Mouse (Mus musculus) midbrain, embryonic 12.5 days (tissue): ENCODE data around the gene Zc2hc1b. TPM values are rescaled to one million over a fixed set of nuclear protein-coding genes. Genes with fewer than 3 reads are reported as not detected.

Experiments
- ATAC-seq: fragments of 200-750 bp; cut with Nextera tagmentation; 2 replicates; pipeline ENCODE4 v1.8.0; 2017; ENCODE audit warnings: low read depth, moderate TSS enrichment, moderate library complexity; ENCODE audit not compliant: low FRiP score
- H3K27ac ChIP-seq: fragments of 300-500 bp; sonication (generic); replicated peaks from 2 replicates; pipeline ENCODE4 v1.5.1; 2016; ENCODE audit warnings: mild to moderate bottlenecking
- H3K27me3 ChIP-seq: fragments of 300-500 bp; sonication (generic); 2 replicates; pipeline ENCODE4 v1.6.1; 2016; ENCODE audit warnings: mild to moderate bottlenecking
- H3K36me3 ChIP-seq: fragments of 300-500 bp; sonication (generic); 2 replicates; pipeline ENCODE4 v1.6.1; 2016
- H3K4me1 ChIP-seq: fragments of 300-500 bp; sonication (generic); 2 replicates; pipeline ENCODE4 v1.6.1; 2016
- H3K4me2 ChIP-seq: fragments of 300-500 bp; sonication (generic); replicated peaks from 2 replicates; pipeline ENCODE4 v1.6.1; 2016; ENCODE audit warnings: mild to moderate bottlenecking, moderate library complexity
- H3K4me3 ChIP-seq: fragments of 300-500 bp; sonication (generic); 2 replicates; pipeline ENCODE4 v1.5.1; 2016; ENCODE audit warnings: mild to moderate bottlenecking
- H3K9ac ChIP-seq: fragments of 300-500 bp; sonication (generic); replicated peaks from 2 replicates; pipeline ENCODE4 v1.6.1; 2016; ENCODE audit warnings: mild to moderate bottlenecking, moderate library complexity
- H3K9me3 ChIP-seq: fragments of 300-500 bp; sonication (generic); 2 replicates; pipeline ENCODE4 v1.6.1; 2016; ENCODE audit warnings: mild to moderate bottlenecking
- WGBS: fragments of 180-500 bp; shearing (Covaris S2); methylation state at CpG from one replicate; pipeline ENCODE4 v1.1.7; 2016; 5-methylcytosine and 5-hydroxymethylcytosine counted together
- polyA plus RNA-seq: library from polyadenylated mRNA; unstranded; fragments of >200 nt; fragmentation: Nextera tagmentation; extraction: Ambion mirVana; gene quantifications from 2 replicates; pipeline ENCODE4 v1.2.1, GENCODE M21; 2016

Zc2hc1b gene
- polyA plus RNA-seq, 1 experiment from 2014 or later, result not detected

DNA sequence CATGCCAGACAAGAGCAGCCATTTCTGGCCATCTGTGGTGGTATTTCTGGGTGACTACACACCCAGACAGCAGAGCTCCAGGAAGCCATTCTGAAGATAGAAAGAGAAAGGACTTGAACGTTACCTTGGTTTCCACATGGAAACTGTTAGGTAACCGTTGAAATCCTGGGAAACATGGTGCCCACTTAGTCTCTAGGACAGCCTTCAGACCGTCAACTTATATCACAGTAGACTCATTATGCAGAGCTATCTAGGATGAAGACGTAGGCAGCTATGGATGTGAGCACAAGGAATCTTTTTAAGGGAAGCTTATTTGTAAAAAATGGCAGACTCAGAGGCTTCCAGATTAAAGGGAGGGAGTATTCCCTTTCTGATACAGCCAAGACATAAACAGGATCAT lies 44.0 kb downstream of the Zc2hc1b start:
- Histone ChIP-seq H3K27ac (no peak overlapping the region), H3K36me3 (peaks cover 2% of the 10 kb centered on the region), H3K4me2 (no peak overlapping the region), H3K4me1 (no peaks in the 10 kb centered on the region), H3K4me3 (no peak overlapping the region), H3K9me3 (no peaks in the 10 kb centered on the region), H3K9ac (no peak overlapping the region), H3K27me3 (no peaks in the 10 kb centered on the region)
- ATAC-seq, result no peak
- WGBS, result 89% methylated on average over 4 of the region's 4 CpGs

DNA sequence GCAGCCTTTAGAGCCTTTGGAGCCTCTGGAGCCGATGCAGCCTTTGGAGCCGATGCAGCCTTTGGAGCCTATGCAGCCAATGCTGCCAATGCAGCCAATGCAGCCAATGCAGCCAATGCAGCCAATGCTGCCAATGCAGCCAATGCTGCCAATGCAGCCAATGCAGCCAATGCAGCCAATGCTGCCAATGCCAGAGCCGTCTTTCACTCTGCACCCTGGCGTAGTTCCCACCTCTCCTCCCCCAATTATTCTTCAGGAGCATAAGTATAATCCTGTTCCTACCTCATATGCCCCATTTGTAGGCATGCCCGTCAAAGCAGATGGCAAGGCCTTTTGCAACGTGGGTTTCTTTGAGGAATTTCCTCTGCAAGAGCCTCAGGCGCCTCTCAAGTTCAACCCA lies 49.9 kb downstream of the Zc2hc1b start:
- peaks cover 31% of the 10 kb centered on the region for H3K36me3 ChIP-seq
- H3K4me3 ChIP-seq, result no peak overlapping the region
- H3K27ac ChIP-seq, result no peak overlapping the region
- 0 out of 2 replicates have a peak, but pooled peaks cover 3% of the 10 kb centered on the region for H3K9me3 ChIP-seq
- H3K27me3 ChIP-seq, result no peaks in the 10 kb centered on the region
- H3K9ac ChIP-seq, result no peak overlapping the region
- H3K4me2 ChIP-seq, result no peak overlapping the region
- no peaks in the 10 kb centered on the region; the same call in 1 of the 2 replicates for H3K4me1 ChIP-seq
- no peak for ATAC-seq
- WGBS, result 92% methylated on average over 7 of the region's 7 CpGs

- ATAC-seq, result no peak
- no peaks in the 10 kb centered on the region; the same call in 1 of the 2 replicates for H3K4me1 ChIP-seq
- no peaks in the 10 kb centered on the region for H3K27me3 ChIP-seq
- H3K27ac ChIP-seq, result no peak overlapping the region
- peaks cover 31% of the 10 kb centered on the region for H3K36me3 ChIP-seq
- 0 out of 2 replicates have a peak, but pooled peaks cover 3% of the 10 kb centered on the region for H3K9me3 ChIP-seq
- no peak overlapping the region for H3K4me3 ChIP-seq
- no peak overlapping the region for H3K9ac ChIP-seq
- WGBS, result 78% methylated on average over 13 of the region's 13 CpGs
- no peak overlapping the region for H3K4me2 ChIP-seq
Observed at GRCm38 (mm10) chr10:13127335-13127734, 50.5 kb downstream of the Zc2hc1b start.

DNA sequence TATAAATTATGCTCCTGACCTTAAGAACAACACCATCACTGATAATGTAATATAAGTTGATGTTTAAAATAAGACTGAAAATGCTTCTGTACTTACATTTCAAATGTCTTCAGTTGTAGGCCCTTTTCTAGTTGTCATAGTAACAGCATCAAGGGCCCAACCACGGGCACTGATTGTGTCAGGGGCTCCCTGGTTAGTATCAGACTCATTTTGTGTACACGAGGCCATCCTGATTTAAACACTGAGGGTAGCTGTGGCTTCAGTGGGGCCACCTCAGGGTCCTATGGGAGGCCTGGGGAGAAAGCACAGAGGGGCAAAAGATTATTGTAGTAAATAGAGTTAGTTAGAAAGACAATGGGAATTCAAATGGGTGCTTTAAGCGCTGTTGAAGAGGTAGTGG lies 52.0 kb downstream of the Zc2hc1b start:
- Histone ChIP-seq H3K27ac (no peak overlapping the region), H3K4me3 (no peak overlapping the region), H3K4me2 (no peak overlapping the region), H3K9me3 (0 out of 2 replicates have a peak, but pooled peaks cover 3% of the 10 kb centered on the region), H3K4me1 (no peaks in the 10 kb centered on the region; the same call in 1 of the 2 replicates), H3K27me3 (no peaks in the 10 kb centered on the region), H3K9ac (no peak overlapping the region), H3K36me3 (peaks cover 31% of the 10 kb centered on the region)
- WGBS, result 57% methylated on average over 3 of the region's 3 CpGs
- ATAC-seq, result no peak

DNA sequence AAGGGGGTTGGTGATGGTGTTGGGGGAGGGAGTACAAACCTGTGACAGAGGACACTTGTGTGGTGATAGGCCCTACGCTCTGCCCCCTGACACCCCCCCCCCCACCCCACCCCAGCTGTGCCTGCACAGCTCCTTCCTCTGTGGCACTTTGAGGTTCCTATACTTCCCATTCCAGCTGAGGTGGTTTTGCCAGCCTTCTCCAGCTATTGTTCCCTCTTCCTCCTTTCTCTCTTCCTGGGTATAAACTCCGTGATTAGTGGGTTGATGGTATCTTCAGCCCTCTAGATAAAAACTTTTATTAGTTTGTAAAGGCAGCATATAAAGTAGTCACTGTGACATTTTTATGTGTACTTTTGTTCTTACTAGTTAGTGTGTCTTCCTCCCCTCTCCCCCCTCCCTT lies 58.5 kb downstream of the Zc2hc1b start:
- H3K9ac ChIP-seq, result no peak overlapping the region
- H3K36me3 ChIP-seq, result no peaks in the 10 kb centered on the region; the same call in 1 of the 2 replicates
- no peaks in the 10 kb centered on the region for H3K9me3 ChIP-seq
- H3K27ac ChIP-seq, result no peak overlapping the region
- H3K27me3 ChIP-seq, result no peaks in the 10 kb centered on the region
- H3K4me1 ChIP-seq, result peaks cover 50% of the 10 kb centered on the region
- no peak overlapping the region for H3K4me3 ChIP-seq
- no peak overlapping the region for H3K4me2 ChIP-seq
- 65% methylated on average over 1 of the region's 2 CpGs for WGBS
- no peak for ATAC-seq

- no peaks in the 10 kb centered on the region for H3K27me3 ChIP-seq
- H3K4me1 ChIP-seq, result peaks cover 55% of the 10 kb centered on the region
- no peak overlapping the region for H3K4me3 ChIP-seq
- ATAC-seq, result no peak
- no peaks in the 10 kb centered on the region; the same call in 1 of the 2 replicates for H3K36me3 ChIP-seq
- H3K4me2 ChIP-seq, result no peak overlapping the region
- H3K9ac ChIP-seq, result no peak overlapping the region
- WGBS, result 24% methylated on average over 5 of the region's 5 CpGs
- no peaks in the 10 kb centered on the region for H3K9me3 ChIP-seq
- H3K27ac ChIP-seq, result peak overlapping the region; percentile 56
Observed at GRCm38 (mm10) chr10:13118770-13119102, 59.1 kb downstream of the Zc2hc1b start.

- Histone ChIP-seq H3K9me3 (no peaks in the 10 kb centered on the region), H3K9ac (no peak overlapping the region), H3K4me2 (no peak overlapping the region), H3K4me3 (no peak overlapping the region), H3K27me3 (no peaks in the 10 kb centered on the region), H3K4me1 (peaks cover 60% of the 10 kb centered on the region), H3K27ac (peak overlapping the region; percentile 56), H3K36me3 (no peaks in the 10 kb centered on the region; the same call in 1 of the 2 replicates)
- ATAC-seq, result no peak
- WGBS, result 36% methylated on average over 7 of the region's 7 CpGs
Observed at GRCm38 (mm10) chr10:13118024-13118769, 59.6 kb downstream of the Zc2hc1b start.

DNA sequence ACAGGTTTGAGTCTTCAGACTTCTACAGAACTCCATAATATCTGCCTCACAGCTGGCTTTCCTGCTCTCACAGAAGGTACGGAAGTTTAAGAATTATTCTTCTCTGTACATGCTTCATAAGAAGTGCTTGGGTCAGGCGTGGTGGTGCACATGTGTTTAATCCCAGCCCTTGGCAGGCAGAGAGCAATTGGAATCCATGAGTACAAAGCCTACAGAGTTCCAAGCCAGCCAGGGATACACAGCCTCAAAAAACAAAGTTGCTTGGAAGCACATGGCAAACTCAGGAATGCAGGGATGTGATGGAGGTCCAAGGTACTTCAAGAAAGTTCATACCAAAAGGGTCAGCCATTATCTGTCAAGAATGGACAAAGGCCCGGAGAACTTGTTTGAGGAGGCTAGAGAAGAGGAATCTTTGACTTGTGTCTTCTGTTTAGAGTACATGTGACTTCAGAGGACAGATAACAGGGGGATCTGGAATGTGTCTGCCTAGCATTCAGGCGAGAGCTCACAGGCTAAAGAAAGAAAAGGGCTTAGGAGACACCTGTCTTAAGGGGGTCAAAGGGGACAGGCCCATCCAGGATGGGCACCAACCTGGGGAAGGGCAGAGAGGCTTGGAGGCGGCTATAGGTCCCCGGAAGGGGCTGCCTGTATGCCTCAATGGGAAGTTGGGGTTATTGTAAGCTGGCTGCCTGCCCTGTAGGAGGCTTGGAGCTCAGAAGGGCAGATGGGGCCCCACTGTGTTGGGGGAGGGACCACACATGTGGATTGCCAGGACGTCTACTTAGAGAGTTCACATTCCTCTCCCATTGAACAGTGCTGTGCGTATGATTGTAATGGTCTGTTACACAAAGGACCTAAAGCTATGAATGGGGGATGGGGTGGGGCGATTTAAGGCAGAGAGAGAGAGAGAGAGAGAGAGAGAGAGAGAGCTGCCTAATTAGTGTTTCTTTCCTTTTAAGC lies 60.8 kb downstream of the Zc2hc1b start:
- peak; percentile 89 for ATAC-seq
- peak overlapping the region; percentile 57 for H3K27ac ChIP-seq
- H3K27me3 ChIP-seq, result no peaks in the 10 kb centered on the region
- H3K4me2 ChIP-seq, result no peak overlapping the region; the same call in 1 of the 2 replicates
- 26% methylated on average over 9 of the region's 9 CpGs for WGBS
- H3K9me3 ChIP-seq, result no peaks in the 10 kb centered on the region
- no peak overlapping the region for H3K4me3 ChIP-seq
- peaks cover 4% of the 10 kb centered on the region; the same call in 1 of the 2 replicates for H3K36me3 ChIP-seq
- no peak overlapping the region for H3K9ac ChIP-seq
- H3K4me1 ChIP-seq, result peaks cover 71% of the 10 kb centered on the region

GRCm38 (mm10) chr10:13115030-13115429 lies 62.8 kb downstream of the Zc2hc1b start:
- peak; percentile 89 for ATAC-seq
- H3K27ac ChIP-seq, result peak overlapping the region; percentile 90
- H3K36me3 ChIP-seq, result peaks cover 4% of the 10 kb centered on the region; the same call in 1 of the 2 replicates
- H3K9ac ChIP-seq, result 0 out of 2 replicates have a peak overlapping the region, but pooled peaks have one; percentile 34
- no peaks in the 10 kb centered on the region for H3K9me3 ChIP-seq
- H3K4me3 ChIP-seq, result no peak overlapping the region
- peak overlapping the region; percentile 37 for H3K4me2 ChIP-seq
- H3K27me3 ChIP-seq, result no peaks in the 10 kb centered on the region
- 14% methylated on average over 4 of the region's 4 CpGs for WGBS
- H3K4me1 ChIP-seq, result peaks cover 82% of the 10 kb centered on the region

GRCm38 (mm10) chr10:13113641-13114040 lies 64.2 kb downstream of the Zc2hc1b start:
- no peak for ATAC-seq
- Histone ChIP-seq H3K4me2 (peak overlapping the region; percentile 37), H3K27ac (peak overlapping the region; percentile 90), H3K36me3 (peaks cover 4% of the 10 kb centered on the region; the same call in 1 of the 2 replicates), H3K9ac (no peak overlapping the region), H3K4me3 (no peak overlapping the region), H3K27me3 (no peaks in the 10 kb centered on the region), H3K4me1 (peaks cover 88% of the 10 kb centered on the region), H3K9me3 (no peaks in the 10 kb centered on the region)
- 76% methylated on average over 4 of the region's 4 CpGs for WGBS

- Histone ChIP-seq H3K27ac (peak overlapping the region; percentile 90; the same call in 1 of the 2 replicates), H3K4me1 (peaks cover 87% of the 10 kb centered on the region)
Observed at GRCm38 (mm10) chr10:13112849-13113248, 65.0 kb downstream of the Zc2hc1b start.

More at GRCm38 (mm10) chr10:13112849-13113248, 65.0 kb downstream of the Zc2hc1b start:
- H3K4me2 ChIP-seq, result no peak overlapping the region
- H3K27me3 ChIP-seq, result no peaks in the 10 kb centered on the region
- no peak for ATAC-seq
- no peak overlapping the region for H3K9ac ChIP-seq
- H3K4me3 ChIP-seq, result no peak overlapping the region
- H3K36me3 ChIP-seq, result peaks cover 4% of the 10 kb centered on the region; the same call in 1 of the 2 replicates
- no peaks in the 10 kb centered on the region for H3K9me3 ChIP-seq
- WGBS, result 65% methylated on average over 3 of the region's 3 CpGs
